Mouse (Mus musculus) brain, adult 2 months (tissue): ENCODE data around the gene Ndufs8.
A peak's percentile ranks its signal among the peaks of the same experiment; 100 is the strongest.

Experiments used
- DNase-seq: peaks from one replicate; pipeline ENCODE4 v3.0.0; 2011; ENCODE audit warnings: low read depth, low spot score

Ndufs8 gene

GRCm38 (mm10) chr19:3905261-3905969 lies 7.2 kb downstream of the Ndufs8 start:
- DNase-seq: no peak

DNA sequence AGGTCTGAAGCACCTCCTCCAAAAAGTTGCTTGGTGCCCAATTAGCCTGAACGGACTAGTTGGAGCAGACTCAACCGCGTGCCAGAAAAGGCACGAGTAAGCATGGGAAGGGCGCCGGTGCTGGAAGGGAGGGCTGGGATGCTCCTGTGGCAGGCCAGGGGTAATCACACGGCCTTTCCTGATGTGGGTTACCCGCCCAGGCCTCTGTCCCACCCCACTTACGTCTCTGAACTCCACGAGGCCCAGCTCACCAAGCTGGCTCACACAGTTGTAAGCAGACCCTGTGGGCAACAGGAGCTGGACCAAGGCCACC lies 8.3 kb downstream of the Ndufs8 start:
- DNase-seq: no peak

- DNase-seq: peak; percentile 55
These were observed 8.8 kb downstream of the Ndufs8 start for GRCm38 (mm10) chr19:3903648-3904362.

- DNase-seq: no peak
These were observed 9.6 kb downstream of the Ndufs8 start for GRCm38 (mm10) chr19:3902966-3903365.

DNA sequence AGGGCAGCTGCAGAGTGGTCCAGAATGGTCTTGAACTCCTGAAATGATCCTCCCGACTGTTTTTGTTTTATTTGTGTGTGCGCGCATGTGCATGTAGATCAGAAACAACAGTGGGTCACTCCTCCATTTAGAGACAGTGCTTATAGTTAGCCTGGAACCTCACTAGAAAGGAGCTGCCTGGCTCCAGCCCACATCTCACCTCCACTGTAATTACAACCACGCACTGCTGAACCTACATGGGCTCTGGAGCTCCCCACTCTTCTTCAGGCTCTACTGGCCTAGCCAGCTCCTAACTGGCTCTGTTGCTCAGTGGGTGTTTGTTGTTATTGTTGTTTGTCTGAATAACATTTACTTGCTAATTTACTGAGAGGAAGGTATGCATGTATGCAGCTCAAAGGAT lies 13.0 kb downstream of the Ndufs8 start:
- DNase-seq: peak; percentile 36

- DNase-seq: no peak
These were observed 13.6 kb downstream of the Ndufs8 start for GRCm38 (mm10) chr19:3898952-3899351.

DNA sequence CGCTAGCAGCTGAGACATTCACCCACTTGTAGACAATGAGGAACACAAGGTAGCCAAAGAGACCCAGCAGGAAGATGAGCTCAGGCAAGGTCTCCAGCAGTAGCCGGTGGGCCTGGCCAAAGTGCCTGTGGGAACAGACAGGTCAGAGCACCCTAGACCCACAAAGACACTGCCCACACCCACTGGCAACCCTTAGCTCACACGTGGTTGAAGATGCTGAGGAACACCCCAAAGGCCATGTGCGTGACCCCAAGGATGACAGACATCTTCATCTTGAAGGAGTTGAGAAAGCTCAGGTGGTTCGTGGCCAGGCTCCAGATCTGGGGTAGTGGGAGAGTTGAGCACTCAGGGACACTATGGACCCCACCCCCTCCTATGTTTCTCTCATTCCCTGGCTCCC lies 15.0 kb downstream of the Ndufs8 start:
- DNase-seq: no peak

GRCm38 (mm10) chr19:3896208-3896607 lies 16.4 kb downstream of the Ndufs8 start:
- DNase-seq: no peak

- DNase-seq: peak; percentile 69
These were observed 17.4 kb downstream of the Ndufs8 start for GRCm38 (mm10) chr19:3895171-3895631.

DNA sequence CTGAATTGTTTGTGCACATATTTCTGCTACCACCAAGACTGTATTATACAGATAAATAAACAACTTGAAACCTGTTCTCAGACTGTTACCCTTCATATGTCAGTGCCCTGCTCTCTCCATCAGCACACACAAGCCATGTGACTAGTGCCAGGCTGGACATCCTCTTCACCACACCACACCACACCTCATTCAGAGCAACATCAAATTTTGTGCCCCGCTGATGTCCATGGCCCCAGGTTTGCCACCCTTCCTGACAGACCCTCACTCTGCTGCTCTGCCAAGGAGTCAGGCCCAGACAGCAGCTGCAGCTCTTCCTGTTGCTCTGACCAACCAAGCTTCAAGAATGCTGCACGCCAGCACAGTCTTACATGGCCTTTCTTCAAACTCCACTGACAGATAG lies 18.3 kb downstream of the Ndufs8 start:
- DNase-seq: no peak

DNA sequence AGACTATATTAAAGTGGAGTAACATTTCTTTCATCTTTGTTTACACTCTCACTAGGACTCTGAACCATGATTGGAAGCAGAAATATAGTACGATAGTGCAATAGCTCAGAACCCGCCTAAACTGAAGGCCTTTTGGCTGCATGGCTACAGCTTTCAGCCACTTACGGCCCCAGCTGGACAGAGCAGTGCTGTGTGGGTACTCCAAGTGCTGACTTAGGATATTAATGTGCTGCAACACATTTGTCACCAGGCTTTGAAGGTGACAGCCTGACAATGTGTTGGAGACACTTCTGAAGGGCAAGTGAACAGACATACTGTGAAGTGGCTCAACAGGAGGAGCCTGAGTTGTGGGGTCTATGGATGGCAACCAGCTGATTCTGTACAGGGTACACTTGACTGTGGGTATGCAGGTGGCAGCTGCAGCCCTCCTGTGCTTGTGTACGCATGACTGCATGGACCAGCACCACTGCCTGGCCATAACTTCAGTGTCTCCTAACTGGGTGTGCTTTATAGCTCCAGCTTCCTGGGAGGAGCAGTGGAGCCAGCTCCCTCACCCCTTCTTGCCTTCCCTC lies 18.9 kb downstream of the Ndufs8 start:
- no peak for DNase-seq

DNA sequence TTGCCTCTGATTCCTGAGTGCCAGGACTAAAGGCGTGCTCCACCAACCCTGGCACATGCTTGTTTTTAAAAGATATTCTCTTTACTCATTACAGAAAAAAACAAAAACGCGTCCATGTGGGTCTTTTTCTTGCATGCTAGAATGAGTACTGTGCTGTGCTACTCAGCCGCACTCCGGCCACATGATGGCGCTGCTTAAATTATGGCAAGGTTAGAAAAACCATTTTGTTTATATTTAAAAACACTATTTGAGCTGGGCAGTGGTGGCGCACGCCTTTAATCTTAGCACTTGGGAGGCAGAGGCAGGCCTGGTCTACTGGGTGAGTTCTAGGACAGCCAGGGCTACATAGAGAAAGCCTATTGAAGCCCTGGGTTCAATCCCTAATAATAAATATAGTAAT lies 22.4 kb downstream of the Ndufs8 start:
- no peak for DNase-seq

DNA sequence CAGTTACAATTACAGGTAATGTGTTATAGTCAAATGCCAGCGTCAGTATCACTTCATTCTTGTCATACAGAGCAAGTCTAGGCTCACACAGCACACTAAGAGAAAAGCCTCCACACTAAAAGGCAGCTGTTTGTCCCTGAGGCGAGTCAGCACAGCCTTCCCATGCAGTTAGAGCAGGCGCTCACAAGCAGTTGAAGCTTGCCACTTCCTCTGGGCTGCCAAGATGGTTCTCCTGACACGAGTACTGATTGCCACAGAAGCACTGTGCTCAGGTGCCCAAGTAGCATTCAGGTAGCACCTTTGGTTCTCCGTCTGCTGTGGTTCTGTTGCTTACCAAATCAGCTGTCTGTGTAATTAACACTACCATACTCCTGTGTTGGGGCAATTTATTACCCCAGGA lies 23.5 kb downstream of the Ndufs8 start:
- DNase-seq: no peak

DNA sequence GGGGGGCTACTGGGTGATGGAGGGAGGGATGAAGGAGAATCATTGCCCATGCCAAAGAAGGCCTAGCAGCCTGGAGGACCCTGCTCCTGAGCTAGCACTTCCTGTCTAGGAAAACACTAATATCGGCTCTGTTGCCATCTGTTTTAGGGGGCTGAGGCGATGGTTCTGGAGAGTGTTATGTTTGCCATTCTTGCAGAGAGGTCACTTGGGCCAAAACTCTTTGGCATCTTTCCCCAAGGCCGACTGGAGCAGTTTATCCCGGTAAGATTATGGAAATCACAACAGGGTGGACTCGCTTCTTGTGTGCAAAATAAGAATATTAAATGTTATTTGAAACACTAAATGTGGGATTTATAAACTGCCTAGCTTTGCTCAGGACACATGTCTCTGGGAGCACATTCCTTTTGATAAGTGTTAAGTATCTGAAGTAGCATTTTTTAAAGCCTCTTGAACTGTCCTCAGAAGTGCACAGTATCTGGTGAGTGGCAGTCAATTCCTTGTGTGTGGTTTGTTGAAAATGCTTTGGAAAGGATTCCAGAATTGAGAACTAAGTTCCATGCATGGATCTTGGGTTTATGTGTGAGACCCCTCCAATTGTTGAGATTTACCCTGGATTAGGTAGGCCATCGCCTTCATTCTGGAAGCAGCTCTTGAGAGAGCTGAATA lies 28.1 kb downstream of the Ndufs8 start:
- DNase-seq: peak; percentile 48

- no peak for DNase-seq
These were observed 30.4 kb downstream of the Ndufs8 start for GRCm38 (mm10) chr19:3882214-3882613.

- no peak for DNase-seq
These were observed 32.3 kb downstream of the Ndufs8 start for GRCm38 (mm10) chr19:3880054-3880848.

GRCm38 (mm10) chr19:3875045-3875444 lies 37.5 kb downstream of the Ndufs8 start:
- DNase-seq: no peak

GRCm38 (mm10) chr19:3872373-3872772 lies 40.2 kb downstream of the Ndufs8 start:
- peak; percentile 70 for DNase-seq

DNA sequence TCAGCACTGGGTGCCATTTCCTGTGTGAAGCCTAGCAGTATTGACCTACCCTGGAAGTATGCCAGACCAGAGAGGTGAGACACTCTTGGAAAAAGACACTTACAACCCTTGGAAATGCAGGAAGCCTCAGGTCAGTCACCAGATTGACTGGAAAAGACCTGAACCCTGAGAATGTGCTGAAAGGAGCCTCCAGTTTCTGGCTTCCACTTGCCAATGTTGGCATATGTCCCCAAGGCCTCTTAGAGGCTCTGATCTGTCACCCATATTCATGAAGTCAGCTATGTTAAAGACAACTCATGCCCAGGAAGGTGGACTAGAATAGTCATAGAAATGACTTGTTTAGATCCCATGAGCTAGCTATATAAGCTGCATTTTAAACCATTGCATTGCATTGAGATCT lies 41.1 kb downstream of the Ndufs8 start:
- DNase-seq: no peak

GRCm38 (mm10) chr19:3868290-3868689 lies 44.3 kb downstream of the Ndufs8 start:
- DNase-seq: no peak

DNA sequence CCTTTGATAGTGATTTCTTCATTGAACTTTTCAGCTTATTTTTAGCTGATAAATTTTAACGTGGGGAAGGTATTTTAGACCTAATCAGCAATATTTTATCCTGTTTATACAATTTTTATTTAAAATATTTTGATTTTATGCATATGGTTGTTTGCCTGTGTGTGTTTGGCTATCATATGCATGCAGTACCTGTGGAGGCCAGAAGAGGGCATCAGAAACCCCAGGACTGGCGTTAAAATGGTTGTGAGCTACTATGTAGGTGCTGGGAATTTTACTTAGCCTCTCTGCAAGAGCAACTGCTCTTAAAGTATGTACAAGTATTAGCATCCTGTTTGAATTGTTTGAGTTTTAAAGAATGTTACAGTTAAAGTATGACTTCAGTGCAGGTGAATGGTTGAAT lies 47.6 kb downstream of the Ndufs8 start:
- no peak for DNase-seq

DNA sequence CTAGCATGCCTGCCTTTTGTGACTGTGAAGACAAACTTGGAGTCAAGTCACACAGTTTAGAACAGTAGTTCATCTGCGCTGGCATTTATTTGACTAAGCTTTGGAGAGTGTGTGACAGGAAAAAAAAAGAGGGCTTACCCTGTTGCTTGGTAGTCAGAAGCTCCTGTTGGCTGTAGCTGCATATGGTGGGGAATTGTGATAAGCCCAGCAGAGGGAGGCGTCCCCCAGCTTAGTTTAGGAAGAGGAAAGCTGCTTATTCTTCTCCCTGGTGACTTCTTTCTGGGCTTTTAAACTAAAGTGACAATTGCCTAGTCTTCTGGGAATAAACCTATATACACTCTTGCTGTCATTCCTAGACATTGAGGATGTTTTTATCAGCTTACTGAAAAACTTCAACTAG lies 49.9 kb downstream of the Ndufs8 start:
- DNase-seq: no peak
